Mouse (Mus musculus): ENCODE data around the gene Gm21750.

GRCm38 (mm10) chr14:73632648-73633263, 28.3 kb upstream of the Gm21750 start:
- TF ChIP-seq CHD2 (IDR thresholded peaks at IDR 0.05; ENCODE audit: low read depth, low read length) (no peak), ZNF384 (IDR thresholded peaks at IDR 0.05; ENCODE audit: low read depth, low read length) (no peak), ZC3H11A (IDR thresholded peaks at IDR 0.05; ENCODE audit: borderline replicate concordance, low read depth, low read length) (no peak), HCFC1 (IDR thresholded peaks at IDR 0.05; ENCODE audit: borderline replicate concordance, insufficient read depth, low read length) (no peak), MAFK (IDR thresholded peaks at IDR 0.05; ENCODE audit: insufficient read depth, low read depth, low read length) (no peak)
